Mouse (Mus musculus) G1E (cell line): ENCODE results near the gene Mllt1.

Experiments used
- CTCF ChIP-seq: IDR thresholded peaks from 2 replicates; pipeline ENCODE4 v1.5.1; 2012; ENCODE audit warnings: low read depth, low read length, inconsistent platforms, mixed read lengths
- GATA2 ChIP-seq: IDR thresholded peaks from 2 replicates; pipeline ENCODE4 v1.6.1; 2012; ENCODE audit warnings: low read depth, low read length, inconsistent platforms, borderline replicate concordance
- POLR2AphosphoS5 ChIP-seq: IDR thresholded peaks from 2 replicates; pipeline ENCODE4 v1.6.1; 2012; ENCODE audit warnings: low read depth, low read length, inconsistent platforms; ENCODE audit not compliant: insufficient replicate concordance

DNA sequence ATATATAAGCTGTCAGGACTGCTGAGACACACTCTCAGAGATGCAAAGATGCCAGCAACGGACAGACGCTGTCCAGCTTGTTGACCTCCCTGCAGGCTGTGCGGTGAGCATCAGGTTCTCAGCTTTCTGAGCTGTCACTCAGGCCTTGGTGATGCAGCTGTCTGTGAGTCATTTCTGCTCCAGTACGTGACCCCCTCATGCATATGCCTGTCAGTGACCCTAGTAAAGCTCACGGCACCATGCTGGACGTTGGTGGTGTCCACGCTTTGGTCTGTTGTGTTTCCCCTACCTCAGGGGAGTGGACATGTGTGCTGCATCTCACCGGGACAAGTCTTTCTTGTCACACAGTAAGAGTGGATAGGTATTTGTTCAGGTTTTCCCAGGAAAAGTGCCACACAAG lies 63.4 kb downstream of the Mllt1 start:
- TF ChIP-seq CTCF (no peak), POLR2AphosphoS5 (no peak), GATA2 (no peak)
